Mouse (Mus musculus) urinary bladder, postnatal 25 days (tissue): ENCODE data around the gene Borcs6.
A peak's percentile ranks its signal among the peaks of the same experiment; 100 is the strongest.

Experiments
- DNase-seq: peaks from one replicate; pipeline ENCODE4 v3.0.0; 2022; ENCODE audit warnings: low spot score

Gene Borcs6

GRCm38 (mm10) chr11:69071262-69071661 is 11.7 kb downstream of the Borcs6 start:
- DNase-seq: no peak

GRCm38 (mm10) chr11:69072234-69072633 is 12.7 kb downstream of the Borcs6 start:
- DNase-seq: no peak

GRCm38 (mm10) chr11:69072666-69073064 is 13.1 kb downstream of the Borcs6 start:
- DNase-seq: no peak

- peak; percentile 65 for DNase-seq
Observed at GRCm38 (mm10) chr11:69073065-69073888, 13.8 kb downstream of the Borcs6 start.

GRCm38 (mm10) chr11:69073951-69074775 is 14.6 kb downstream of the Borcs6 start:
- DNase-seq: no peak

GRCm38 (mm10) chr11:69074776-69075069 is 15.2 kb downstream of the Borcs6 start:
- DNase-seq: no peak

GRCm38 (mm10) chr11:69075764-69076479 is 16.4 kb downstream of the Borcs6 start:
- DNase-seq: no peak

- DNase-seq: no peak
Observed at GRCm38 (mm10) chr11:69076572-69076971, 17.1 kb downstream of the Borcs6 start.

- DNase-seq: no peak
Observed at GRCm38 (mm10) chr11:69077316-69077715, 17.8 kb downstream of the Borcs6 start.

- no peak for DNase-seq
Observed at GRCm38 (mm10) chr11:69078041-69078440, 18.5 kb downstream of the Borcs6 start.

- DNase-seq: no peak
Observed at GRCm38 (mm10) chr11:69078805-69079438, 19.4 kb downstream of the Borcs6 start.

GRCm38 (mm10) chr11:69080102-69080854 is 20.8 kb downstream of the Borcs6 start:
- no peak for DNase-seq

GRCm38 (mm10) chr11:69080855-69081222 is 21.3 kb downstream of the Borcs6 start:
- no peak for DNase-seq

- DNase-seq: no peak
Observed at GRCm38 (mm10) chr11:69081613-69082012, 22.1 kb downstream of the Borcs6 start.

- DNase-seq: no peak
Observed at GRCm38 (mm10) chr11:69085608-69086007, 26.1 kb downstream of the Borcs6 start.

GRCm38 (mm10) chr11:69086390-69086789 is 26.9 kb downstream of the Borcs6 start:
- DNase-seq: no peak

GRCm38 (mm10) chr11:69087082-69087481 is 27.6 kb downstream of the Borcs6 start:
- DNase-seq: no peak

GRCm38 (mm10) chr11:69087597-69087996 is 28.1 kb downstream of the Borcs6 start:
- DNase-seq: no peak

- peak; percentile 92 for DNase-seq
Observed at GRCm38 (mm10) chr11:69088103-69088855, 28.8 kb downstream of the Borcs6 start, which contains the start of gene Vamp2. Gene Vamp2, plus strand, starts transcription at chr11:69088490.

GRCm38 (mm10) chr11:69088856-69089615 is 29.5 kb downstream of the Borcs6 start:
- DNase-seq: no peak
